Mouse (Mus musculus): ENCODE results near the gene Mical3. TPM values are rescaled to one million over a fixed set of nuclear protein-coding genes. Genes with fewer than 3 reads are reported as not detected.
"Not testable (repeated sequence)": the region's sequence is repeated elsewhere in the genome, so short reads cannot be mapped to it uniquely, and the experiment has no call there.

The Mical3 gene
- polyA plus RNA-seq, 1 experiment from 2014 or later, result 28.1 TPM

DNA sequence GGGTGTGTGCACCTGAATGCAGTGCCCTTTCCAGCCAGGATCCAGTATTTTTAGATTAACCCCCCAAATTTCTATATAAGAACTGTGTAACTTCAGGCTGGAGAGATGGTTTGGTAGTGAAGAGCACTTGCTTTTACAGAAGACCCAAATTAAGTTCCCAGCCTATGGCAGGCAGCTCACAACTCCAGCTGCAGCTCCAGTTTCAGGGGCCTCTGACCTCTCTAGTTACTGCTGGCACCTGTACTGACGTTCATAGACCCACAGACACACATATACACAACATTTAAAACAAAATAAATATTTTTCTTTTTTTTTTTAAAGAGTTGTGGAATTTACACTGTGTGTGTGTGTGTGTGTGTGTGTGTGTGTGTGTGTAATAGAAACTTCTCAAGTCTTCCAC is 201.4 kb downstream of the Mical3 start:
- H3K27ac ChIP-seq (replicated peaks), result no peak overlapping the region
- H3K9me3 ChIP-seq, result no peaks in the 10 kb centered on the region
- no peaks in the 10 kb centered on the region for H3K27me3 ChIP-seq
- H3K4me1 ChIP-seq (replicated peaks), result no peaks in the 10 kb centered on the region
- H3K36me3 ChIP-seq, result peaks cover 41% of the 10 kb centered on the region
- ATAC-seq (ENCODE audit: low read depth), result no peak
- no peak overlapping the region for H3K9ac ChIP-seq
- WGBS, result 43% methylated on average over 1 of the region's 1 CpGs
- no peak overlapping the region for H3K4me2 ChIP-seq
- H3K4me3 ChIP-seq, result no peak overlapping the region

DNA sequence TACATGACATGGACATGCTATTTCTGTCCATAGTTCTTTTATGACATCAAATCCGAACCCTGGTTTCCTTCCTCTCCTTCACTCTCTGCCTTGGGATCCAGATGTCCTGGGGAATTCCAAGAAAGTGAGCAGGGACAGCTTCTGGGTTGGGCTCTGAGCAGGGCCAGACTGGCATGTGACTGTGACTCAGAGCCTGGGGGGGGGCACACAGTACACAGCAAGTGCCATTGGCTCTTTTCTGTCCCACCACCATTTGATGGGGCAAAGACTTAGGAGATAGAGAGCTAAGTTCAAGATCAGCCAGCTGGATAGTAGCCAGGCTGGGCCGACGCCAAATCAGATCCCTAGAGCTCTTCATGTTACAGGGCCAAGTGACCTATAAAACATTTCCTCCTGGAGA is 203.0 kb downstream of the Mical3 start:
- no peak overlapping the region for H3K9ac ChIP-seq
- no peak overlapping the region for H3K27ac ChIP-seq (replicated peaks)
- H3K9me3 ChIP-seq, result no peaks in the 10 kb centered on the region
- H3K4me3 ChIP-seq, result no peak overlapping the region
- H3K4me2 ChIP-seq, result no peak overlapping the region
- H3K4me1 ChIP-seq (replicated peaks), result no peaks in the 10 kb centered on the region
- H3K36me3 ChIP-seq, result peaks cover 26% of the 10 kb centered on the region
- 74% methylated on average over 3 of the region's 3 CpGs for WGBS
- no peak for ATAC-seq (ENCODE audit: low read depth)
- H3K27me3 ChIP-seq, result no peaks in the 10 kb centered on the region

DNA sequence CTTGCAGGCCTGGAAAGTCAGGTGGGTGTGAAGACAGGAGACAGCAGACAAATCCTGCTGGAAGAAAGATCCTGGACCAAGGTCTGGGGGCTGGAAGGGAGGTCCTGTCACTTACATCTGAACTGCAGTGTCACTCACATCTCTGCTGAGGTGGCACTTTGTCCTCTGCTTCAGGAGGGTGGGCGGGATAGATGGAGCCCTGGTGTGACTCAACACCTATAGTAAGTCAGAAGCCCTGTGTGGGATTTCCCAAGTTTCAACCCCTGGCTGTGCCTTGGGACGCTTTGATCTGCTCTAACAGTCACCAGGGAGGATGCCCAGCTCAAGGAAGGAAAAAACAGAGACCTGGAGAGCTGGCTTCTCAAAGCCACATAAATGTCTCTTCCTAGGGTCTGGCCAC is 203.9 kb downstream of the Mical3 start:
- H3K27ac ChIP-seq (replicated peaks), result no peak overlapping the region
- no peak for ATAC-seq (ENCODE audit: low read depth)
- no peak overlapping the region for H3K9ac ChIP-seq
- no peaks in the 10 kb centered on the region for H3K4me1 ChIP-seq (replicated peaks)
- H3K9me3 ChIP-seq, result no peaks in the 10 kb centered on the region
- no peaks in the 10 kb centered on the region for H3K27me3 ChIP-seq
- peaks cover 18% of the 10 kb centered on the region for H3K36me3 ChIP-seq
- no peak overlapping the region for H3K4me3 ChIP-seq
- no peak overlapping the region for H3K4me2 ChIP-seq
- WGBS, result 50% methylated on average over 2 of the region's 2 CpGs

DNA sequence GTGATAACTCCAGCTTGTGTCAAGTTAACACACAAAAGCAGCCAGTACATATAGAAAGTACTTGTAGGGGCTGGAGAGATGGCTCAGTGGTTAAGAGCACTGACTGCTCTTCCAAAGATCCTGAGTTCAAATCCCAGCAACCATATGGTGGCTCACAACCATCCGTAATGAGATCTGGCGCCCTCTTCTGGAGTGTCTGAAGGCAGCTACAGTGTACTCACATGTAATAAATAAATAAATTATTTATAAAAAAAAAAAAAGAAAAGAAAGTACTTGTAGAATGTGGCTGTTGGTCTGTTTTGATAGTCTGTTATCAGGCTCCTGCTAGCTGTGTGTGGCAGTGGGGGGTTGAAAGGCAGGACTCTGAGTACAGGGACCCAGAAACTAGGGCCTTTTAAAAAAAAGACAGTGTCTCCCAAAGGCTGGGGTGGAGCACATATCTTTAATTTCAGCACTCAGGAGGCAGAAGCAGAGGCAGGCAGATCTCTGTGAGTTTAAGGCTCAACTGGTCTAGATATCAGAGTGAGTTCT is 205.9 kb downstream of the Mical3 start:
- not testable (repeated sequence) for ATAC-seq (ENCODE audit: low read depth); H3K27ac ChIP-seq (replicated peaks); H3K36me3 ChIP-seq; H3K9ac ChIP-seq; H3K9me3 ChIP-seq; H3K4me2 ChIP-seq; H3K4me3 ChIP-seq; H3K27me3 ChIP-seq; H3K4me1 ChIP-seq (replicated peaks)
- 69% methylated on average over 2 of the region's 2 CpGs for WGBS

DNA sequence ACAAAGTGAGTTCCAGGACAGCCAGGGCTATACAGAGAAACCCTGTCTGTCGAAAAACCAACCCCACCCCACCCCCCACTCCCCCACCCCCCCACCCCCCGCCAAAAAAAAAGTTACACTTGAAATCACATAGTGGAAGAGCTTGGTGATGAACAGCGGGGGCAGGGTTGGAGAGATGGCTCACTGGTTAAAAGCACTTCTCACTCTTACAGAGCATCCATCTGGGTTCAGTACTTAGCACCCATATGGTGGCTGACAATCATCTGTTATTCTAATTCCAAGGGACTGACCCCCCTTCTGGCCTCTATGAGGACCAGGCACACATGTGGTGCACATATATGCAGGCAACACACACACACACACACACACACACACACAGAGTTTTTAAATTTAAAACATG is 212.8 kb downstream of the Mical3 start:
- no peak for ATAC-seq (ENCODE audit: low read depth)
- peaks cover 21% of the 10 kb centered on the region for H3K4me1 ChIP-seq (replicated peaks)
- 65% methylated on average over 3 of the region's 3 CpGs for WGBS

DNA sequence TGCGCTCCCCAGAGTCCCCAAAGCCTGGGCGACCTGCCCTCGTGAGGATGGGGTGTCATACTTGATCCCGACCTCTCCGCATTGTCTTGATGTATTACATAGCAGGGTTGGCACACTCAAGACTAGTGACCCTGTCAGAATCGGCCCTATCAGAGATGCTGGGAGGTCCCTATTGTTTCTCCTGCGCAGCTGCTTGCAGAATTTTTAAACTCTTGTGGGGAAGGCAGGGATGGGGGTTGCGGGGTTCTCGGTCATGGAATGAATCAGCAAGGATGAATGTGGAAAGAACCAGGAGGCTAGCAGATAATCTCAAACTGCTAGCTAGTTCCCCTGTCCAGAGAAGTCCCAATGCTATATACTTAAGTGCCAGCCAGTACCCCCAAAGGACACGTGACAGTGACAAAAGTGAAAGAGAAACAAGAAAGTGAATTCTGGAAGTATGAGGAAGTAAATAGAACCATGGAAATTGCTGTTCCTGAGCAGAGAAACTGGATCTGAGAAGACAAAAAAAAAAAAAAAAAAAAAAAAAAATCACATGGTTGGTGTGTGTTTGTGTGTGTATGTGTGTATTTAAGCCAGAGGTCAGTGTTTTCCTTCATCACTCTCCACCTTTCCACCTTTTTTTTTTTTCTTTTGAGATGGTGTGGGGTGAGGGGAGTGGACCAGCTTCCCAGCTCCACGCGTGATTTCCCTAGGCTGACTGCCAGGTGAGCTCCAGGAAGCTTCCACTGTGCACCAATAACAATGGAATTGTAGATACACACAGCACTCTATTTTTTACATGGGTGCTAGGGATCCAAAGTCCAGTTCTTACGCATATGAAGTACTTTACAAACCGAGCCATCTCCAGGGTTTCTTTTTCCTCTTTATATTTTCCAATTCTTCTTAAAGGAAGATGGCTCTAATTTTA is 213.6 kb downstream of the Mical3 start:
- not testable (repeated sequence) for H3K27ac ChIP-seq (replicated peaks)

More for the DNA sequence above, 212.8 kb downstream of the Mical3 start:
- H3K36me3 ChIP-seq, result no peaks in the 10 kb centered on the region
- H3K9me3 ChIP-seq, result no peaks in the 10 kb centered on the region; the same call in 1 of the 2 replicates
- H3K27me3 ChIP-seq, result peaks cover 7% of the 10 kb centered on the region
- H3K9ac ChIP-seq, result no peak overlapping the region
- no peak overlapping the region for H3K27ac ChIP-seq (replicated peaks)
- no peak overlapping the region for H3K4me2 ChIP-seq
- no peak overlapping the region for H3K4me3 ChIP-seq

DNA sequence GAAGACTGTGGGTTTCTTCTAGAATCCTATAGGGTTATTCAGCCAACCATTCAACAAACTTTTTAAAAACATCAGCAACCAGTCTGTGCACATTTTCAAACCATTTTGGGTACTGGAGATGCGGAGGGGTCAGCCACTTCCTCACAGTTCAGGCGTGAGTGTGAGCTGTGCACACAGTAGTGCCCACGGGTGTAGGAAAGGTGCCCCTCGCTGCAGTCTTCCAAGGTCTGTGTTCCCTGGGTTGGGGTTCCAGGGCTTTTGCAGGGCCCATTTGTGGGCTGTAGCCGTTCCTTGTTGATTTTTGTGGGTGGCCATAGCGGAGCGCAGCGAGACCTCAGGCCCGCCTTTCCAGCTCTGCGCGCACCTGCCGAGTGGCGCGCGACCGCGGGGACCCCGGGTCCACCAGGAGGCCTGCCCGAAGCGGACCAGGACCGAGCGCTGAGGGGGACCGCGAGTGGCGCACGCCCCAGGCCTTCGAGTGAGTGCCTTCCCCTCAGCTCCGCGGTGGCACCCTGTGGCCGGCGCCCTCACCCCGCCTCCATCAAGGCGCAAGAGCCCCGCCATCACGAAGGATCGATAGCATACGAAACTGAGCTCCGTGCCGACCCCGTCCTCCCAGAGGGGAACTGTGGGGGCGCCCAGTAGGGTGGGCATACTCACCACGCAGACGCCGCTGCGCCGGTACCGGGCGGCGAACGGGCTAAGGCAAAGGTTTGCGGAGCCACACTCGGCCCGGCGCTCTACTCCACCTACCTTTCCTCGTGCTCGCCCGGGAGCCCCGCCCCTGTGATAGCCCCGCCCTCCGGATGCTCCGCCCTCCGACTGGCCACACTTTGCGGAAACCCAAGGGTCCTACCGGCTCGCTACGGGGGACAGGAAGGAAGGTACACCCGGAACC is 214.5 kb downstream of the Mical3 start, which contains the start of gene Bid:
Gene Bid (minus strand): TSS at position 780 of the 898 bp plus-strand sequence.
- H3K27ac ChIP-seq (replicated peaks), result no peak within 1 kb of the TSS

More for the DNA sequence above, 213.6 kb downstream of the Mical3 start:
- H3K9me3 ChIP-seq, H3K27me3 ChIP-seq, H3K36me3 ChIP-seq: not testable (repeated sequence)
- Histone ChIP-seq H3K4me3 (peak overlapping the region; percentile 67), H3K4me1 (replicated peaks) (peaks cover 21% of the 10 kb centered on the region), H3K9ac (peak overlapping the region; percentile 77), H3K4me2 (peak overlapping the region; percentile 92)
- ATAC-seq (ENCODE audit: low read depth), result peak; percentile 38; the same call in 1 of the 2 replicates
- WGBS, result 23% methylated on average over 12 of the region's 14 CpGs

DNA sequence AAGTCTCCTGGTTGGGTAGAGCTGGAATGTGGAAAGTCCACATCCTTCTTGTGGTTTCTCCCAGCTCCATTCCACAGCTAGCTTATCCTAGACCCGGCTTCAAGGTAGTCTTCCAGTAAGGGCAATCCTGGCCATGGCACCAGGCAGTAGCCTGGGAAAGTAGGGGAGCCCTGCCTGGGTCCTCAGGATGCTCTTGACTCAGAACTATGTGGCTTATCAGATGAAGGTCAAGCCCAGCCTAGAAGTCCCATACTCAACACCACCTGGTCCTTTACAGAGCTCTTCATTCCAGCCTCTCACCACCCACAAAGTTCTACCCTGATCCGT is 215.2 kb downstream of the Mical3 start:
- peak overlapping the region; percentile 67 for H3K4me3 ChIP-seq
- peak overlapping the region; percentile 92 for H3K4me2 ChIP-seq
- H3K4me1 ChIP-seq (replicated peaks), result peaks cover 21% of the 10 kb centered on the region
- WGBS, result 36% methylated on average over 2 of the region's 2 CpGs
- peaks cover 7% of the 10 kb centered on the region for H3K27me3 ChIP-seq
- no peaks in the 10 kb centered on the region for H3K9me3 ChIP-seq
- H3K9ac ChIP-seq, result peak overlapping the region; percentile 77; the same call in 1 of the 2 replicates
- no peak for ATAC-seq (ENCODE audit: low read depth)
- H3K27ac ChIP-seq (replicated peaks), result no peak overlapping the region
- H3K36me3 ChIP-seq, result no peaks in the 10 kb centered on the region

More for the DNA sequence above, 214.5 kb downstream of the Mical3 start, which contains the start of gene Bid:
- H3K27me3 ChIP-seq, result peaks cover 7% of the 10 kb centered on the region
- under 1% methylated on average over 67 of the region's 67 CpGs for WGBS
- H3K4me1 ChIP-seq (replicated peaks), result peaks cover 21% of the 10 kb centered on the region
- H3K4me3 ChIP-seq, result peak within 1 kb of the TSS; percentile 67
- H3K9me3 ChIP-seq, result no peaks in the 10 kb centered on the region; the same call in 1 of the 2 replicates
- no peaks in the 10 kb centered on the region for H3K36me3 ChIP-seq
- H3K9ac ChIP-seq, result peak within 1 kb of the TSS; percentile 77
- peak within 1 kb of the TSS; percentile 92 for H3K4me2 ChIP-seq
- ATAC-seq (ENCODE audit: low read depth), result peak; percentile 91

DNA sequence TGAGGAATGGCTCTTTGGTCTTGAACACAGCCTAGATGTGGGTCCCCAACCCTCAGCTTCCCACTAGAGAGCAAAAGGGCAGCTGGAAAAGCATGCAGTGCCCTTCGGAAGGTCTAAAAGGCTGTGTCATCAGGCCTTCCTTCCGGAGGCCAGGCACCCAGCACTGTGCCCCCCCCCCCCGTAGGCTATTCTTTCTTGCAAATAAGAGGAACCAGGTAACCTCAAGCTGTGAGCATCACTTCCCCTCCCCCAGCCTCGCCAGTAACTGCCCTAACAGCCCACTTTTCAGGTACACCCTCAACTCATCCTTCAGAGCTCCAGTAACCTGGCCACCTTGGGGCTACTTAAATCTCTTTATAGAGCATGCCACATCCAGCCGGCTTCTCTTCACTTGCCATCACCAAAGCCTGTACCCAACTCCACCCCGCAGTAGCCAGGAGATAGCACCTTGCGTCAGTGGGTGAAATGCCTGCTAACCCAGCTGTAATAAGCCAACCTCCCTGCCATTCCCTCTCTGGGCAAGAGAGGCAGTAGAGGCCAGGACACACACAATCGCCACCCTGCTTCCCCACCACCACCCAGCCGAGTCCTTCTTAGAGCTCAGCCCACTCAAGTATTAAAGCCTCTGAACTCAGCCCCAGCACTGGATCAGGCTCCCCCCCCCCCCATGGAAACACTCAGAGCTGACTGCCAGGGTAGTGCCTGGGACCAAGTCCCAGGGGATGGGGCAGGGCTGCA is 215.7 kb downstream of the Mical3 start:
- H3K27me3 ChIP-seq, result peaks cover 7% of the 10 kb centered on the region
- no peak overlapping the region for H3K27ac ChIP-seq (replicated peaks)
- H3K9me3 ChIP-seq, result no peaks in the 10 kb centered on the region
- H3K4me1 ChIP-seq (replicated peaks), result peaks cover 21% of the 10 kb centered on the region
- H3K36me3 ChIP-seq, result no peaks in the 10 kb centered on the region
- H3K4me3 ChIP-seq, result 0 out of 2 replicates have a peak overlapping the region, but pooled peaks have one; percentile 67
- H3K9ac ChIP-seq, result no peak overlapping the region
- peak overlapping the region; percentile 92 for H3K4me2 ChIP-seq
- no peak for ATAC-seq (ENCODE audit: low read depth)
- 38% methylated on average over 9 of the region's 9 CpGs for WGBS

DNA sequence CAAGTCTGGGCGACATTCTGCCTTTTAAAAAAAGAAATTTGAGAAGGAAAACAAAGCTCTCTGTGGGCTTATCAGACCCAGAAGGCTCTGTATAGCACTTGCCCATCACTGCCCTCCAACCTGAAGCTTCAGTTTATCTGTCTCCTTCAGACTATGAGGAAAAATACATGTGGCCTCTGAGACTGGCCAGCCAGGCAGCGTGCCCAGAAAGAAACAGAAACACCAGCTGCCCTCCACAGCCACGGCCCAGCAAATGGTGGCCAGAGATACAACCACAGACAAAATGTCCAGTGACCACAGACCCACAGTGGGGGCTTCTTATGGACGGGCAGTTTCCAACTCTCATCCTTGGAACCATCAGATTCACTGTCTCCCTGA is 216.3 kb downstream of the Mical3 start:
- H3K27me3 ChIP-seq, result peaks cover 7% of the 10 kb centered on the region
- no peak for ATAC-seq (ENCODE audit: low read depth)
- no peaks in the 10 kb centered on the region for H3K36me3 ChIP-seq
- WGBS, result 87% methylated on average over 4 of the region's 4 CpGs
- peaks cover 21% of the 10 kb centered on the region for H3K4me1 ChIP-seq (replicated peaks)
- H3K27ac ChIP-seq (replicated peaks), result no peak overlapping the region
- no peak overlapping the region for H3K9ac ChIP-seq
- H3K9me3 ChIP-seq, result no peaks in the 10 kb centered on the region
- no peak overlapping the region for H3K4me3 ChIP-seq
- no peak overlapping the region for H3K4me2 ChIP-seq

DNA sequence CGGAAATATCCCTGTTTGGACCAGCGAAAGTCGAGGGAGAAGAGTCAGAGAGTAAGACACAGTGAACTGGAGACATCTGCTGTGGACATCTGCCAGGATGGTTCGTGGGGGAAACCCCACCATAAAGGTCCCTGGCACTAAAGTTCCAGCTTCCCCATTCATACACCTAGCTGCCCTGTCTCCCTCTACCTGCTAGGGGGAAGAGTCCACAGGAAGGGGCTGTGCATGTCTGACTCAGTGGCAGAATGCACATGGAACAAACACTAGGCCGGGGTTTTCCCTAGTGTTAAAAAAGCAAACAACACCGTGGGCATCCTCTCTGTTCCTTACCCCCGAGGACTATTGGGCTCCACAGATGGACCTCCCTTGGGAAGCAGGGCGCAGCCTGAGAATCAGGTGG is 217.0 kb downstream of the Mical3 start:
- Histone ChIP-seq H3K4me3 (no peak overlapping the region), H3K27ac (replicated peaks) (no peak overlapping the region), H3K9me3 (no peaks in the 10 kb centered on the region), H3K27me3 (peaks cover 7% of the 10 kb centered on the region), H3K4me1 (replicated peaks) (peaks cover 21% of the 10 kb centered on the region), H3K4me2 (no peak overlapping the region), H3K36me3 (no peaks in the 10 kb centered on the region), H3K9ac (no peak overlapping the region)
- WGBS, result 87% methylated on average over 8 of the region's 8 CpGs
- no peak for ATAC-seq (ENCODE audit: low read depth)
